Mouse (Mus musculus) stomach, postnatal 0 days (tissue): ENCODE results near the gene Zbtb24. TPM values are rescaled to one million over a fixed set of nuclear protein-coding genes. Genes with fewer than 3 reads are reported as not detected.

Experiments used
- ATAC-seq: fragments of 200-750 bp; cut with Nextera tagmentation; 2 replicates; pipeline ENCODE4 v1.8.0; 2017; ENCODE audit not compliant: low FRiP score, low TSS enrichment
- DNase-seq: peaks from one replicate; pipeline ENCODE4 v3.0.0-alpha.2; 2016; ENCODE audit warnings: low spot score
- H3K27ac ChIP-seq: fragments of 300-500 bp; sonication (generic); replicated peaks from 2 replicates; pipeline ENCODE4 v1.5.1; 2014; ENCODE audit warnings: mild to moderate bottlenecking, control low read depth
- H3K27me3 ChIP-seq: fragments of 300-500 bp; sonication (generic); 2 replicates; pipeline ENCODE4 v1.6.1; 2014; ENCODE audit warnings: low read length; ENCODE audit not compliant: control insufficient read depth, insufficient read depth
- H3K36me3 ChIP-seq: fragments of 300-500 bp; sonication (generic); 2 replicates; pipeline ENCODE4 v1.6.1; 2014; ENCODE audit warnings: low read length, mixed read lengths; ENCODE audit not compliant: control insufficient read depth, insufficient read depth
- H3K4me1 ChIP-seq: fragments of 300-500 bp; sonication (generic); replicated peaks from 2 replicates; pipeline ENCODE4 v1.6.1; 2014; ENCODE audit warnings: antibody characterized with exemption; ENCODE audit not compliant: control insufficient read depth, insufficient read depth
- H3K4me2 ChIP-seq: fragments of 300-500 bp; sonication (generic); replicated peaks from 2 replicates; pipeline ENCODE4 v1.6.1; 2014; ENCODE audit warnings: low read depth, mild to moderate bottlenecking, control low read depth, moderate library complexity
- H3K4me3 ChIP-seq: fragments of 300-500 bp; sonication (generic); 2 replicates; pipeline ENCODE4 v1.5.1; 2014; ENCODE audit warnings: low read depth, low read length, control low read depth
- H3K9ac ChIP-seq: fragments of 300-500 bp; sonication (generic); 2 replicates; pipeline ENCODE4 v1.6.1; 2014; ENCODE audit warnings: mild to moderate bottlenecking, low read length, control low read depth, mixed read lengths
- H3K9me3 ChIP-seq: fragments of 300-500 bp; sonication (generic); 2 replicates; pipeline ENCODE4 v1.6.1; 2016; ENCODE audit warnings: low read length; ENCODE audit not compliant: control insufficient read depth
- CTCF ChIP-seq: IDR thresholded peaks from 2 replicates; pipeline ENCODE4 v1.5.1; 2016; ENCODE audit warnings: antibody characterized with exemption, low read depth, mild to moderate bottlenecking, moderate library complexity
- EP300 ChIP-seq: optimal IDR thresholded peaks from 2 replicates; pipeline ENCODE3; 2016; ENCODE audit warnings: antibody characterized with exemption
- WGBS: fragments of 180-500 bp; shearing (Covaris S2); extraction: QIAGEN DNeasy Blood & Tissue Kit; methylation state at CpG from one replicate; pipeline ENCODE4 v1.1.7; 2014; 5-methylcytosine and 5-hydroxymethylcytosine counted together
- polyA plus RNA-seq: library from polyadenylated mRNA; unstranded; fragments of >200 nt; fragmentation: Nextera tagmentation; extraction: Ambion mirVana; gene quantifications from 2 replicates; pipeline ENCODE4 v1.2.1, GENCODE M21; 2015

The Zbtb24 gene
- polyA plus RNA-seq, 1 experiment from 2014 or later, result 8.6 TPM

- H3K36me3 ChIP-seq, result peaks cover 21% of the 10 kb centered on the region
- WGBS, result 14% methylated on average over 7 of the region's 7 CpGs
- DNase-seq (no peak), ATAC-seq (0 out of 2 replicates have a peak, but pooled peaks have one; percentile 9)
- H3K27ac ChIP-seq, result peak overlapping the region; percentile 91
- peaks cover 13% of the 10 kb centered on the region; the same call in 1 of the 2 replicates for H3K4me1 ChIP-seq
- peak overlapping the region; percentile 100 for H3K4me2 ChIP-seq
- peak overlapping the region; percentile 83 for H3K9ac ChIP-seq
- TF ChIP-seq CTCF, result no peak
- TF ChIP-seq EP300, result no peak
- H3K9me3 ChIP-seq, result no peaks in the 10 kb centered on the region
- H3K4me3 ChIP-seq, result peak overlapping the region; percentile 71
- H3K27me3 ChIP-seq, result no peaks in the 10 kb centered on the region
Measured at GRCm38 (mm10) chr10:41488877-41489276, 38.7 kb downstream of the Zbtb24 start.

GRCm38 (mm10) chr10:41489294-41489693 lies 39.1 kb downstream of the Zbtb24 start:
- WGBS, result 11% methylated on average over 8 of the region's 8 CpGs
- Histone ChIP-seq H3K36me3 (peaks cover 17% of the 10 kb centered on the region), H3K4me1 (peaks cover 13% of the 10 kb centered on the region; the same call in 1 of the 2 replicates), H3K27ac (peak overlapping the region; percentile 91), H3K9ac (peak overlapping the region; percentile 83), H3K27me3 (no peaks in the 10 kb centered on the region), H3K4me3 (peak overlapping the region; percentile 71), H3K4me2 (peak overlapping the region; percentile 100), H3K9me3 (no peaks in the 10 kb centered on the region)
- TF ChIP-seq EP300, result no peak
- peak; percentile 51 for TF ChIP-seq CTCF
- peak; percentile 44 for DNase-seq
- no peak for ATAC-seq

- H3K9ac ChIP-seq, result peak within 1 kb of the TSS; percentile 83
- ATAC-seq (peak; percentile 95), DNase-seq (peak; percentile 98)
- TF ChIP-seq EP300, result no peak
- peak; percentile 21; the same call in 1 of the 2 replicates for TF ChIP-seq CTCF
- H3K4me2 ChIP-seq, result peak within 1 kb of the TSS; percentile 100
- H3K27me3 ChIP-seq, result no peaks in the 10 kb centered on the region
- peak within 1 kb of the TSS; percentile 91 for H3K27ac ChIP-seq
- under 1% methylated on average over 41 of the region's 50 CpGs for WGBS
- H3K36me3 ChIP-seq, result peaks cover 11% of the 10 kb centered on the region
- peak within 1 kb of the TSS; percentile 71 for H3K4me3 ChIP-seq
- no peaks in the 10 kb centered on the region for H3K9me3 ChIP-seq
- peaks cover 13% of the 10 kb centered on the region; the same call in 1 of the 2 replicates for H3K4me1 ChIP-seq
Measured at GRCm38 (mm10) chr10:41489708-41490517, 39.7 kb downstream of the Zbtb24 start, which contains the start of the genes Smpd2 and Ppil6. Smpd2 (minus strand) TSS chr10:41490369. Ppil6 (plus strand) TSS chr10:41490439.

GRCm38 (mm10) chr10:41490518-41490873 lies 40.3 kb downstream of the Zbtb24 start:
- Histone ChIP-seq H3K36me3 (peaks cover 7% of the 10 kb centered on the region; the same call in 1 of the 2 replicates), H3K27me3 (no peaks in the 10 kb centered on the region), H3K9me3 (no peaks in the 10 kb centered on the region), H3K4me3 (peak overlapping the region; percentile 71), H3K27ac (0 out of 2 replicates have a peak overlapping the region, but pooled peaks have one; percentile 24), H3K4me2 (peak overlapping the region; percentile 100), H3K4me1 (peaks cover 13% of the 10 kb centered on the region; the same call in 1 of the 2 replicates), H3K9ac (peak overlapping the region; percentile 83)
- DNase-seq (no peak), ATAC-seq (no peak; the same call in 1 of the 2 replicates)
- TF ChIP-seq EP300, result no peak
- no peak for TF ChIP-seq CTCF
- under 1% methylated on average over 29 of the region's 29 CpGs for WGBS

- Histone ChIP-seq H3K27me3 (no peaks in the 10 kb centered on the region), H3K4me2 (peak overlapping the region; percentile 100; the same call in 1 of the 2 replicates), H3K4me1 (peaks cover 13% of the 10 kb centered on the region; the same call in 1 of the 2 replicates), H3K9me3 (no peaks in the 10 kb centered on the region), H3K9ac (no peak overlapping the region), H3K36me3 (peaks cover 3% of the 10 kb centered on the region; the same call in 1 of the 2 replicates), H3K4me3 (no peak overlapping the region), H3K27ac (no peak overlapping the region)
- TF ChIP-seq CTCF (no peak), EP300 (no peak)
- peak; percentile 30 for DNase-seq
- 29% methylated on average over 4 of the region's 4 CpGs for WGBS
- ATAC-seq, result no peak
Measured at GRCm38 (mm10) chr10:41491111-41491510, 40.9 kb downstream of the Zbtb24 start.
